Comparison of ENCODE assay signal across 15 mouse cellular contexts in the genomic region with DNA sequence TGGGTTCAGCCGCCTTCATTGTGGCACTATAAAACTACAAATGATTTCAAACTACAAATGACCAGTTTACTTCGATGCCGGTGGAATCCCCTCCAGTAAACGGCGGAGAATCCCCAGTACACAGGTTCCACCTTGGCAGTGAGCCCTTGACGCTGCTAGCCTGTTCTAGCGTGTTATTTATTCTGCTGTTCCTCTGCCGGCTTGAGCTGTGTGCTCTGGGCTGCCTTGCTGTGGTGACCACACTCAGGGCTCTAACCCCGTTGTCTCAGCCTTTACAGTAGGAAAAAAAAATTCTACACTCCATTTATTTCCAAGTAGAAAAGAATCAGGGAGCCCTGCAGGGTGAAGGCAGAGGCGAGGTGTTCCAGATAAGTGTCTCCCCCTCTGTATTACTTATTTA.
A peak's percentile ranks its signal among the peaks of the same experiment; 100 is the strongest.
DNase-seq lines count a peak whose midpoint lies in the region; ATAC-seq and TF ChIP-seq lines count a peak whose summit lies in the region.
"Had no signal": no experiment of that assay in that cellular context is flagged by ENCODE, and none has a peak within 500 bp of the region (broad histone marks: within the 10 kb centered on the region; RNA-seq: fewer than 3 reads in every experiment).

No protein-coding gene starts in this region.

- H3K4me1 ChIP-seq in hindbrain, embryonic 12.5 days: peaks cover 24% of the 10 kb centered on the region
- peaks cover 19% of the 10 kb centered on the region for H3K4me1 ChIP-seq in hindbrain, embryonic 10.5 days (replicated peaks)
- peaks cover 20% of the 10 kb centered on the region for H3K4me1 ChIP-seq in forebrain, embryonic 14.5 days (ENCODE audit: control insufficient read depth, insufficient read depth, low read length)
- peaks cover 15% of the 10 kb centered on the region for H3K4me1 ChIP-seq in midbrain, embryonic 14.5 days (ENCODE audit: control insufficient read depth, insufficient read depth, low read length)
- no peaks in the 10 kb centered on the region for H3K4me1 ChIP-seq in intestine, postnatal 0 days (replicated peaks; ENCODE audit: control insufficient read depth, insufficient read depth, low read length)
- H3K4me1 ChIP-seq: embryonic facial prominence, embryonic 10.5 days; liver, embryonic 13.5 days had no signal

- H3K27me3 ChIP-seq in hindbrain, embryonic 12.5 days: no peaks in the 10 kb centered on the region; the same call in 1 of the 2 replicates
- no peaks in the 10 kb centered on the region for H3K27me3 ChIP-seq in hindbrain, embryonic 10.5 days (ENCODE audit: insufficient read depth, poor library complexity, severe bottlenecking)
- H3K27me3 ChIP-seq in forebrain, embryonic 14.5 days (replicated peaks; ENCODE audit: control insufficient read depth, insufficient read depth, low read length): no peaks in the 10 kb centered on the region
- no peaks in the 10 kb centered on the region; the same call in 1 of the 2 replicates for H3K27me3 ChIP-seq in midbrain, embryonic 14.5 days (ENCODE audit: control insufficient read depth, insufficient read depth, low read length)
- no peaks in the 10 kb centered on the region for H3K27me3 ChIP-seq in intestine, postnatal 0 days (replicated peaks; ENCODE audit: control insufficient read depth, insufficient read depth, low read length)
- H3K27me3 ChIP-seq: liver, embryonic 13.5 days had no signal

- no peak overlapping the region for H3K9ac ChIP-seq in hindbrain, embryonic 12.5 days
- no peak overlapping the region for H3K9ac ChIP-seq in forebrain, embryonic 14.5 days (ENCODE audit: low read length)
- no peak overlapping the region for H3K9ac ChIP-seq in midbrain, embryonic 14.5 days (replicated peaks; ENCODE audit: low read length)
- H3K9ac ChIP-seq in intestine, postnatal 0 days (ENCODE audit: low read depth, low read length): no peak overlapping the region
- H3K9ac ChIP-seq: liver, embryonic 13.5 days had no signal

- no peaks in the 10 kb centered on the region for H3K36me3 ChIP-seq in hindbrain, embryonic 12.5 days
- H3K36me3 ChIP-seq in hindbrain, embryonic 10.5 days: no peaks in the 10 kb centered on the region
- no peaks in the 10 kb centered on the region for H3K36me3 ChIP-seq in forebrain, embryonic 14.5 days (ENCODE audit: control insufficient read depth, insufficient read depth, low read length)
- H3K36me3 ChIP-seq in midbrain, embryonic 14.5 days (ENCODE audit: control insufficient read depth, insufficient read depth, low read length): no peaks in the 10 kb centered on the region
- no peaks in the 10 kb centered on the region for H3K36me3 ChIP-seq in intestine, postnatal 0 days (ENCODE audit: control insufficient read depth, insufficient read depth)
- H3K36me3 ChIP-seq: embryonic facial prominence, embryonic 10.5 days; G1E; liver, embryonic 13.5 days had no signal

- H3K9me3 ChIP-seq in hindbrain, embryonic 12.5 days (replicated peaks): no peaks in the 10 kb centered on the region
- H3K9me3 ChIP-seq in hindbrain, embryonic 10.5 days: no peaks in the 10 kb centered on the region
- no peaks in the 10 kb centered on the region for H3K9me3 ChIP-seq in forebrain, embryonic 14.5 days (replicated peaks; ENCODE audit: control insufficient read depth, low read length)
- no peaks in the 10 kb centered on the region for H3K9me3 ChIP-seq in midbrain, embryonic 14.5 days (ENCODE audit: control insufficient read depth, low read length)
- H3K9me3 ChIP-seq in intestine, postnatal 0 days (ENCODE audit: control insufficient read depth): no peaks in the 10 kb centered on the region
- H3K9me3 ChIP-seq: embryonic facial prominence, embryonic 10.5 days had no signal

- no peak for TF ChIP-seq CTCF in intestine, postnatal 0 days (IDR thresholded peaks at IDR 0.05; ENCODE audit: low read depth)

- no peak for DNase-seq in hindbrain, embryonic 10.5 days (ENCODE audit: low spot score)
- peak; percentile 16 for DNase-seq in Muller cell, postnatal 12 days (ENCODE audit: inconsistent ontology term)
- DNase-seq in forebrain, embryonic 14.5 days (ENCODE audit: low spot score): peak; percentile 74
- peak; percentile 51 for DNase-seq in midbrain, embryonic 14.5 days
- no peak for DNase-seq in ovary, postnatal 10 days (ENCODE audit: low spot score)
- DNase-seq: cerebellum, adult 2 months; gastrocnemius, postnatal 25 days; liver, embryonic 13.5 days; lung, postnatal 4 days; thymus, adult 18-20 months had no signal

- no peak overlapping the region for H3K4me3 ChIP-seq in hindbrain, embryonic 12.5 days
- H3K4me3 ChIP-seq in hindbrain, embryonic 10.5 days: no peak overlapping the region
- H3K4me3 ChIP-seq in forebrain, embryonic 14.5 days (ENCODE audit: low read depth, low read length): no peak overlapping the region
- H3K4me3 ChIP-seq in midbrain, embryonic 14.5 days (replicated peaks; ENCODE audit: low read depth, low read length): no peak overlapping the region
- H3K4me3 ChIP-seq in intestine, postnatal 0 days (ENCODE audit: low read depth, low read length): no peak overlapping the region
- H3K4me3 ChIP-seq: embryonic facial prominence, embryonic 10.5 days; liver, embryonic 13.5 days had no signal

- no peak overlapping the region for H3K4me2 ChIP-seq in hindbrain, embryonic 12.5 days (replicated peaks)
- peak overlapping the region; percentile 10; the same call in 1 of the 2 replicates for H3K4me2 ChIP-seq in forebrain, embryonic 14.5 days (ENCODE audit: low read length)
- no peak overlapping the region for H3K4me2 ChIP-seq in midbrain, embryonic 14.5 days (ENCODE audit: low read length)
- H3K4me2 ChIP-seq in intestine, postnatal 0 days (replicated peaks; ENCODE audit: low read depth): no peak overlapping the region
- H3K4me2 ChIP-seq: liver, embryonic 13.5 days had no signal

- ATAC-seq in hindbrain, embryonic 12.5 days (ENCODE audit: low FRiP score): peak; percentile 41; the same call in 1 of the 2 replicates
- peak; percentile 72 for ATAC-seq in forebrain, embryonic 14.5 days
- no peak for ATAC-seq in midbrain, embryonic 14.5 days (ENCODE audit: low FRiP score, low TSS enrichment)
- ATAC-seq in intestine, postnatal 0 days: no peak
- ATAC-seq: inflammation-experienced regulatory T-cells, adult 6 months had no signal

- WGBS in hindbrain, embryonic 12.5 days: 68% methylated on average over 10 of the region's 10 CpGs
- 83% methylated on average over 10 of the region's 10 CpGs for WGBS in hindbrain, embryonic 10.5 days
- 26% methylated on average over 10 of the region's 10 CpGs for WGBS in forebrain, embryonic 14.5 days
- WGBS in midbrain, embryonic 14.5 days: 55% methylated on average over 10 of the region's 10 CpGs
- WGBS in intestine, postnatal 0 days: 80% methylated on average over 10 of the region's 10 CpGs

- H3K27ac ChIP-seq in hindbrain, embryonic 12.5 days: no peak overlapping the region
- no peak overlapping the region for H3K27ac ChIP-seq in hindbrain, embryonic 10.5 days
- H3K27ac ChIP-seq in forebrain, embryonic 14.5 days (ENCODE audit: low read depth, low read length): peak overlapping the region; percentile 66
- peak overlapping the region; percentile 1; the same call in 1 of the 2 replicates for H3K27ac ChIP-seq in midbrain, embryonic 14.5 days (replicated peaks; ENCODE audit: low read depth, low read length)
- H3K27ac ChIP-seq in intestine, postnatal 0 days (ENCODE audit: low read depth, low read length): no peak overlapping the region
- H3K27ac ChIP-seq: embryonic facial prominence, embryonic 10.5 days; liver, embryonic 13.5 days had no signal

Comparison
In these comparisons a context has a peak if more than half of its experiments do, and no peak if none do; other contexts are left out.
1. ATAC-seq: peak in hindbrain, embryonic 12.5 days (single experiment) and forebrain, embryonic 14.5 days (single experiment); none in midbrain, embryonic 14.5 days (single experiment) and intestine, postnatal 0 days (single experiment).
2. H3K27ac ChIP-seq: peak in forebrain, embryonic 14.5 days (single experiment) and midbrain, embryonic 14.5 days (single experiment); none in hindbrain, embryonic 12.5 days (single experiment), hindbrain, embryonic 10.5 days (single experiment) and intestine, postnatal 0 days (single experiment).
3. DNase-seq: peak in Muller cell, postnatal 12 days (single experiment), forebrain, embryonic 14.5 days (single experiment) and midbrain, embryonic 14.5 days (single experiment); none in hindbrain, embryonic 10.5 days (single experiment) and ovary, postnatal 10 days (single experiment).